Mouse (Mus musculus) adrenal gland (tissue): ENCODE data around the gene Ankrd17.

ENCODE experiments used
- intact Hi-C: fragments of 180-260 bp; cut with DNase I; formaldehyde crosslinking; loops from one replicate; pipeline ENCODE4 v1.15.1; 2025
- long read RNA-seq, 2 experiments: library from polyadenylated mRNA; unstranded; transcript quantifications; one replicate each; pipeline ENCODE4 v2.0.0; 2020; ENCODE audit warnings: borderline replicate concordance in 1 of 2; ENCODE audit not compliant: insufficient replicate concordance in 1 of 2

Gene Ankrd17
- long read RNA-seq, experiment 1, partial matches to known transcripts = 13 of 24 reads
- long read RNA-seq, experiment 1, other reads (novel, unspliced or antisense) = 9 of 24 reads
- long read RNA-seq, experiment 2, partial matches to known transcripts = 6 of 13 reads
- long read RNA-seq, experiment 2, other reads (novel, unspliced or antisense) = 5 of 13 reads

GRCm38 (mm10) chr5:90366121-90367066, at the start of gene Ankrd17:
Gene Ankrd17 (minus strand): TSS chr5:90366577.
- intact Hi-C loops = loop anchor here (5.0 kb wide), 1 partner anchor 144 kb away; the partner anchor contains the start of gene Cox18

- intact Hi-C loops = no loop called here
Observed at GRCm38 (mm10) chr5:90414925-90415295, 48.5 kb upstream of the Ankrd17 start.

- intact Hi-C loops = no loop called here
Observed at GRCm38 (mm10) chr5:90414142-90414924, 48.0 kb upstream of the Ankrd17 start.

- intact Hi-C loops = no loop called here
Observed at GRCm38 (mm10) chr5:90405210-90405609, 38.8 kb upstream of the Ankrd17 start.

GRCm38 (mm10) chr5:90396817-90397216, 30.4 kb upstream of the Ankrd17 start:
- intact Hi-C loops = loop anchor here (10.0 kb wide), 1 partner anchor 188 kb away; no protein-coding TSS in a partner anchor

GRCm38 (mm10) chr5:90394322-90394721, 27.9 kb upstream of the Ankrd17 start:
- intact Hi-C loops = loop anchor here (5.0 to 10.0 kb wide), 2 partner anchors 103 to 190 kb away; no protein-coding TSS in a partner anchor

- intact Hi-C loops = loop anchor here (5.0 to 10.0 kb wide), 2 partner anchors 104 to 191 kb away; no protein-coding TSS in a partner anchor
Observed at GRCm38 (mm10) chr5:90393764-90394163, 27.4 kb upstream of the Ankrd17 start.

- intact Hi-C loops = loop anchor here (5.0 kb wide), 1 partner anchor 181 kb away; no protein-coding TSS in a partner anchor
Observed at GRCm38 (mm10) chr5:90383080-90383479, 16.7 kb upstream of the Ankrd17 start.

GRCm38 (mm10) chr5:90381458-90381857, 15.1 kb upstream of the Ankrd17 start:
- intact Hi-C loops = loop anchor here (5.0 kb wide), 1 partner anchor 179 kb away; no protein-coding TSS in a partner anchor

- intact Hi-C loops = no loop called here
Observed at GRCm38 (mm10) chr5:90373708-90374107, 7.3 kb upstream of the Ankrd17 start.

- intact Hi-C loops = no loop called here
Observed at GRCm38 (mm10) chr5:90370401-90370800, 4.0 kb upstream of the Ankrd17 start.

GRCm38 (mm10) chr5:90367067-90367303, 608 bp upstream of the Ankrd17 start, which contains the start of gene Gm9958:
Gene Gm9958 (plus strand): TSS chr5:90367204.
- intact Hi-C loops = loop anchor here (5.0 kb wide), 1 partner anchor 145 kb away; the partner anchor contains the start of gene Cox18

- intact Hi-C loops = loop anchor here (5.0 kb wide), 1 partner anchor 143 kb away; the partner anchor contains the start of gene Cox18
Observed at GRCm38 (mm10) chr5:90365141-90365951, 1.0 kb downstream of the Ankrd17 start.

- intact Hi-C loops = loop anchor here (5.0 kb wide), 1 partner anchor 77 kb away; no protein-coding TSS in a partner anchor
Observed at GRCm38 (mm10) chr5:90364526-90364925, 1.9 kb downstream of the Ankrd17 start.

GRCm38 (mm10) chr5:90355824-90356223, 10.6 kb downstream of the Ankrd17 start:
- intact Hi-C loops = no loop called here

GRCm38 (mm10) chr5:90353552-90354317, 12.6 kb downstream of the Ankrd17 start:
- intact Hi-C loops = no loop called here

GRCm38 (mm10) chr5:90346877-90347276, 19.5 kb downstream of the Ankrd17 start:
- intact Hi-C loops = no loop called here

GRCm38 (mm10) chr5:90340847-90341246, 25.5 kb downstream of the Ankrd17 start:
- intact Hi-C loops = no loop called here

- intact Hi-C loops = no loop called here
Observed at GRCm38 (mm10) chr5:90339953-90340343, 26.4 kb downstream of the Ankrd17 start.
